Mouse (Mus musculus): Measurements from ENCODE around the gene Mylk. TPM values are rescaled to one million over a fixed set of nuclear protein-coding genes. Genes with fewer than 3 reads are reported as not detected.

Gene Mylk
- polyA plus RNA-seq (2017; shearing (Covaris generic)) = not detected

DNA sequence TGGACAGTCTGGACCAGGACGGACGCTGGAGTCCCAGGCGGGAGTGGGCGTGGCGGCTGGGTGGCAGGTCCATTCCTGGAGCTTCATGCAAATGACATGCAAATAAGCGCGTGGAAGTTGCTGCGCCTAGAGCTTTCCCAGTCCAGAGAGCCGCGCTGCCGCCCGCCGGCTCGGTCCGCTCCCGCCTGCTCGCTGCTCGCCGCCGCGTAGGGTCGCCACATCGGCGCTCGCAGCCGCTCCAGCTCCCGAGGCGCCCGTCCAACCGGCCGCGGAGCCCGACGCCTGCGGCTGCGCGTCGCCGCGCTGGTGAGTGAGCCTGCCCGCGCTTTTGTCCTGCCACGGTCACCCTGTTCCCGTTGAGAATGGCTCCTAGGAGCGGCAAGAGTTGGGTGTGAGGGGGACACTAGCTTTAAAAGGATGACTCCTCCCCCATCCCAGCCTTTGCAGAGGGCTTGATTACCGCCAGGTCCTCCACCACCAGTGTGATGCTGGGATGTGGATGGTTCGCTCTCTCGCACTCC, at the start of gene Mylk:
TSS of gene Mylk (plus strand) at position 146 of the 521 bp plus-strand sequence.

GRCm38 (mm10) chr16:35022242-35023137, 277.5 kb downstream of the Mylk start, which contains the start of gene Hacd2:
Hacd2 (plus strand) TSS chr16:35022428.

Other genes with a start within 250 kb of the Mylk start
- gene Kalrn, start 171.7 kb upstream of the Mylk start, polyA plus RNA-seq (2017; shearing (Covaris generic)) = 0.45 TPM
- not detected for gene Ropn1, start 95.3 kb upstream of the Mylk start, polyA plus RNA-seq (2017; shearing (Covaris generic))
- 3.5 TPM for gene Ccdc14, start 54.6 kb upstream of the Mylk start, polyA plus RNA-seq (2017; shearing (Covaris generic))